Mouse (Mus musculus) neural tube, embryonic 14.5 days (tissue): ENCODE data around the gene Ano3. TPM values are rescaled to one million over a fixed set of nuclear protein-coding genes. Genes with fewer than 3 reads are reported as not detected.

Experiments used
- ATAC-seq: fragments of 200-750 bp; cut with Nextera tagmentation; 2 replicates; pipeline ENCODE4 v1.8.0; 2017; ENCODE audit warnings: low read depth, mild to moderate bottlenecking, moderate TSS enrichment, moderate library complexity
- H3K27ac ChIP-seq: fragments of 300-500 bp; sonication (generic); 2 replicates; pipeline ENCODE4 v1.5.1; 2014; ENCODE audit warnings: low read depth, mild to moderate bottlenecking, control low read depth, low read length, moderate library complexity, mixed read lengths
- H3K27me3 ChIP-seq: fragments of 300-500 bp; sonication (generic); 2 replicates; pipeline ENCODE4 v1.6.1; 2014; ENCODE audit warnings: low read length; ENCODE audit not compliant: control insufficient read depth, insufficient read depth
- H3K36me3 ChIP-seq: fragments of 300-500 bp; sonication (generic); 2 replicates; pipeline ENCODE4 v1.6.1; 2014; ENCODE audit warnings: low read length, mixed read lengths; ENCODE audit not compliant: control insufficient read depth, insufficient read depth
- H3K4me1 ChIP-seq: fragments of 300-500 bp; sonication (generic); 2 replicates; pipeline ENCODE4 v1.6.1; 2014; ENCODE audit warnings: low read length; ENCODE audit not compliant: control insufficient read depth, insufficient read depth
- H3K4me2 ChIP-seq: fragments of 300-500 bp; sonication (generic); 2 replicates; pipeline ENCODE4 v1.6.1; 2014; ENCODE audit warnings: mild to moderate bottlenecking, low read depth, low read length, control low read depth
- H3K4me3 ChIP-seq: fragments of 300-500 bp; sonication (generic); 2 replicates; pipeline ENCODE4 v1.5.1; 2014; ENCODE audit warnings: low read depth, low read length, control low read depth, mixed read lengths
- H3K9ac ChIP-seq: fragments of 300-500 bp; sonication (generic); replicated peaks from 2 replicates; pipeline ENCODE4 v1.6.1; 2014; ENCODE audit warnings: low read depth, mild to moderate bottlenecking, control low read depth, low read length, mixed read lengths
- H3K9me3 ChIP-seq: fragments of 300-500 bp; sonication (generic); 2 replicates; pipeline ENCODE4 v1.6.1; 2016; ENCODE audit warnings: low read length; ENCODE audit not compliant: control insufficient read depth
- WGBS: fragments of 180-500 bp; shearing (Covaris S2); extraction: QIAGEN DNeasy Blood & Tissue Kit; methylation state at CpG from one replicate; pipeline ENCODE4 v1.1.7; 2014; 5-methylcytosine and 5-hydroxymethylcytosine counted together
- polyA plus RNA-seq: library from polyadenylated mRNA; unstranded; fragments of >200 nt; fragmentation: Nextera tagmentation; extraction: Ambion mirVana; gene quantifications from 2 replicates; pipeline ENCODE4 v1.2.1, GENCODE M21; 2014

Gene Ano3
- polyA plus RNA-seq, 1 experiment from 2014 or later = 0.96 TPM

- Histone ChIP-seq H3K4me1 (no peaks in the 10 kb centered on the region), H3K4me3 (no peak overlapping the region)
Observed at GRCm38 (mm10) chr2:110865584-110865983, 85.1 kb downstream of the Ano3 start.

DNA sequence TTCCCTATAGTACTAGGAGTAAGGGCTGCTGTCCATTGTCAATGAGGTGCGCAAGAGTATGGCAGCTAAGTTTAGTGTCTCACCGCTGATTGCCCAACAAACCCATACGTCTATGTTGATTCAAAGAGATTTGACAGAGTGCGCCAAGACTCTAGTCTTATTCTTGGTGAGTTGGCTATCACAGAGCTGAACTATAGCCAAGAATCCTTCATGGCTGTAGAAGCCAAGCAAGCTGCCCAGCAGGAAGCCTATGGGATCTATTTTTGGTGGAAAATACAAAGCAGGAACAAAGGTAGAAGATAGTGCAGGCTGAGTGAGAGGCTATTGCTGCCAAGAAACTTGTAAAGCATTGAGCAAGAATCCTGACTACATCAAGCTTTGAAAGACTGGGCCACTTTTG lies 87.3 kb downstream of the Ano3 start:
- no peaks in the 10 kb centered on the region for H3K9me3 ChIP-seq
- H3K36me3 ChIP-seq = no peaks in the 10 kb centered on the region
- no peak for ATAC-seq
- H3K27me3 ChIP-seq = no peaks in the 10 kb centered on the region
- H3K4me3 ChIP-seq = no peak overlapping the region
- H3K4me1 ChIP-seq = no peaks in the 10 kb centered on the region
- H3K9ac ChIP-seq = no peak overlapping the region
- no peak overlapping the region for H3K4me2 ChIP-seq
- no peak overlapping the region for H3K27ac ChIP-seq
- 95% methylated on average over 4 of the region's 4 CpGs for WGBS

More at GRCm38 (mm10) chr2:110865584-110865983, 85.1 kb downstream of the Ano3 start:
- WGBS = 76% methylated on average over 3 of the region's 3 CpGs
- H3K27me3 ChIP-seq = no peaks in the 10 kb centered on the region
- H3K27ac ChIP-seq = no peak overlapping the region
- no peaks in the 10 kb centered on the region for H3K9me3 ChIP-seq
- H3K36me3 ChIP-seq = no peaks in the 10 kb centered on the region
- H3K9ac ChIP-seq = no peak overlapping the region
- H3K4me2 ChIP-seq = no peak overlapping the region
- ATAC-seq = no peak

GRCm38 (mm10) chr2:110839559-110840243 lies 111.0 kb downstream of the Ano3 start:
- no peak overlapping the region for H3K27ac ChIP-seq
- ATAC-seq = peak; percentile 31; the same call in 1 of the 2 replicates
- H3K4me2 ChIP-seq = no peak overlapping the region
- no peaks in the 10 kb centered on the region for H3K9me3 ChIP-seq
- H3K4me1 ChIP-seq = no peaks in the 10 kb centered on the region
- H3K9ac ChIP-seq = no peak overlapping the region
- no peak overlapping the region for H3K4me3 ChIP-seq
- H3K36me3 ChIP-seq = no peaks in the 10 kb centered on the region
- WGBS = 52% methylated on average over 7 of the region's 7 CpGs
- H3K27me3 ChIP-seq = no peaks in the 10 kb centered on the region

DNA sequence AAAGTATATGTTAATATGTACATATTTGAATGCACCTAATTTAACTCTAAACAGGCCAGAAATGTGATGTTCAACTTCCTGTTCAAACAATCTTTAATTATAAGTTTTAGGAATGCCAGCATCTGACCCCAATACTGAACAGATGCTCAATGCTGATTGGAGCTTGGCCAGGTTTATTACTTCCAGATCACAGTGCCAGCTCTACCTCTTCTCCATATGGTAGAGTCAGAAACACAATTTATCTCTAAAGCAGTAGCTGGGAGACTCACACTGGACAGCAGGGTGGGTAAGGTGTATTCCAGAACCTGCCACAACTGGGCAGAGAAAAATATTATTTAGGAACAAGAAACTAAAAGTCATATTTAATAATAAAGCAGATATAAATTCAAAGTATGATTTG lies 134.5 kb downstream of the Ano3 start:
- no peak for ATAC-seq
- Histone ChIP-seq H3K9me3 (no peaks in the 10 kb centered on the region), H3K4me3 (no peak overlapping the region), H3K4me1 (no peaks in the 10 kb centered on the region), H3K9ac (no peak overlapping the region), H3K4me2 (no peak overlapping the region), H3K27me3 (no peaks in the 10 kb centered on the region), H3K36me3 (no peaks in the 10 kb centered on the region), H3K27ac (no peak overlapping the region)

- H3K36me3 ChIP-seq = no peaks in the 10 kb centered on the region
- H3K4me1 ChIP-seq = no peaks in the 10 kb centered on the region
- no peak overlapping the region for H3K27ac ChIP-seq
- no peaks in the 10 kb centered on the region for H3K27me3 ChIP-seq
- ATAC-seq = no peak
- WGBS = 86% methylated on average over 1 of the region's 1 CpGs
- no peaks in the 10 kb centered on the region for H3K9me3 ChIP-seq
- H3K4me3 ChIP-seq = no peak overlapping the region
- no peak overlapping the region for H3K4me2 ChIP-seq
- no peak overlapping the region for H3K9ac ChIP-seq
Observed at GRCm38 (mm10) chr2:110814964-110815363, 135.8 kb downstream of the Ano3 start.

DNA sequence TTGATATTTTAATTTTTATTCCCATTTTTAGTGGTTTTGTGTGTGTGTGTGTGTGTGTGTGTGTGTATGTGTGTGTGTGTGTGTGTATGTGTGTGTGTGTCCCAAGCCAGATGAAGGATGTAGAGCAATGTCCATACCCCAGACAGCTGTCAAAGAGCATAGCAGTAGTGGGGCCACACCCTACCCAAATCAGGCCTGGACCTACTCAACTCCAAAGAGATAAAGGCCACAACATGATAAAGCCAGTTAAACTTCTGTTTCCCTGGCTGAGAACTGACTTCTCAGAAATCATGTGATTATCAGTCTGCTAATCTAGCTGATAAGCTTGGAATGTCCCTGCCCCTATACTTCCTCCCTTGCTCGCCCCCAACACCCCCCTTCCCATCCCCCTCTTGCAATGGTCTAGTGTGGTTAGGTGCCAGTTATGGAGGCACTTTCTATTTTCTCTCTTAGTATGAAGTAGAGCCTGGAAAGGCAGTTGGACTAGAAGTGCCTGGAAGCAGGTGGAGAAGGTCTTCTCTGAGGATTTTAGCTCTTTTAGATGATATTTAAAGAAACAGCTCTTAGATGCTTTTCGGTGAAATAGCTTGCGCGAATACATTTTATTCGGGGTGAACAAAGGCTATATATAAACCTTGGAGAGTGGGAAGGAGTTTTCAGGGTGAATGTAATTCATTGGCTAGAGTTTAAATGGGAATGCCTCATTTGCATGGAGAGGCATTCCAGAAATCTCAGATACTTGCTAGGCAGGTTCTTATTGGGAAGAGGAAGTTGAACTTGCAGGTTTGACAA lies 144.2 kb downstream of the Ano3 start:
- ATAC-seq = no peak
- WGBS = 92% methylated on average over 5 of the region's 5 CpGs
- Histone ChIP-seq H3K4me3 (no peak overlapping the region), H3K9me3 (no peaks in the 10 kb centered on the region), H3K4me2 (no peak overlapping the region), H3K27me3 (no peaks in the 10 kb centered on the region), H3K4me1 (no peaks in the 10 kb centered on the region), H3K27ac (no peak overlapping the region), H3K9ac (no peak overlapping the region), H3K36me3 (no peaks in the 10 kb centered on the region)

- Histone ChIP-seq H3K27ac (no peak overlapping the region), H3K9me3 (no peaks in the 10 kb centered on the region), H3K4me2 (no peak overlapping the region), H3K27me3 (no peaks in the 10 kb centered on the region), H3K4me1 (no peaks in the 10 kb centered on the region), H3K4me3 (no peak overlapping the region), H3K9ac (no peak overlapping the region), H3K36me3 (no peaks in the 10 kb centered on the region)
- ATAC-seq = no peak
- WGBS = 80% methylated on average over 1 of the region's 1 CpGs
Observed at GRCm38 (mm10) chr2:110795928-110796327, 154.8 kb downstream of the Ano3 start.

GRCm38 (mm10) chr2:110795433-110795832 lies 155.3 kb downstream of the Ano3 start:
- no peaks in the 10 kb centered on the region for H3K27me3 ChIP-seq
- H3K36me3 ChIP-seq = no peaks in the 10 kb centered on the region
- no peak overlapping the region for H3K4me3 ChIP-seq
- H3K4me1 ChIP-seq = no peaks in the 10 kb centered on the region
- no peaks in the 10 kb centered on the region for H3K9me3 ChIP-seq
- no peak for ATAC-seq
- no peak overlapping the region for H3K27ac ChIP-seq
- no peak overlapping the region for H3K4me2 ChIP-seq
- WGBS = 80% methylated on average over 3 of the region's 3 CpGs
- H3K9ac ChIP-seq = no peak overlapping the region

DNA sequence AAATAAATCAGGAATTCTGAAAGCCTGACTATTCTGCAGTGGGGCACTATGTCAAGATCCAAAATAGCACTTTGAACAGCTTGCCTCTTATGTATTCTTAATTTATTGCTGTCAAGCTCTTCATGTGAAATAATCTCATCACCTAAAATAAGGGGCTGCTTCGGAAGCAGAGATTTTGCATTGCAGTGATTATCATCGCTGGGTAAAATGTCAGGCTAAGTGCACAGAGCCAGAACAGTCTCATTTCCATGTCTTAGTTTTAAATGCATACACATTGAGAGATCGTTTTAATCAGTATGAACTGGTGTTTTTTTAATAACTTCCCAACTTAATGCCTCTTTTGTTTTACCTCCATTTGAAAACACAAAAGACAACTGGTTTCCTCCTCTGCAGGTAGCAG lies 163.3 kb downstream of the Ano3 start:
- Histone ChIP-seq H3K4me2 (no peak overlapping the region), H3K4me3 (no peak overlapping the region), H3K4me1 (no peaks in the 10 kb centered on the region), H3K9ac (no peak overlapping the region), H3K9me3 (no peaks in the 10 kb centered on the region), H3K36me3 (no peaks in the 10 kb centered on the region), H3K27ac (no peak overlapping the region), H3K27me3 (no peaks in the 10 kb centered on the region)
- WGBS = 72% methylated on average over 3 of the region's 3 CpGs
- no peak for ATAC-seq
